Mouse (Mus musculus): ENCODE measurements around the gene Nisch. TPM values are rescaled to one million over a fixed set of nuclear protein-coding genes. Genes with fewer than 3 reads are reported as not detected.

The Nisch gene
- polyA plus RNA-seq, 1 experiment from 2014 or later, result 346 TPM

Other genes with a start within 250 kb of the Nisch start
- 42.4 and 47.8 TPM in 2 replicates for gene Glt8d1, start 215.5 kb downstream of the Nisch start, polyA plus RNA-seq (2014; fragmentation: Nextera tagmentation; extraction: Ambion mirVana)
- 277 and 305 TPM in 2 replicates for gene Spcs1, start 215.3 kb downstream of the Nisch start, polyA plus RNA-seq (2014; fragmentation: Nextera tagmentation; extraction: Ambion mirVana)
- 135 and 136 TPM in 2 replicates for gene Pbrm1, start 197.8 kb downstream of the Nisch start, polyA plus RNA-seq (2014; fragmentation: Nextera tagmentation; extraction: Ambion mirVana)
- 126 and 129 TPM in 2 replicates for gene Gnl3, start 197.8 kb downstream of the Nisch start, polyA plus RNA-seq (2014; fragmentation: Nextera tagmentation; extraction: Ambion mirVana)
- gene Smim4, start 88.0 kb downstream of the Nisch start, polyA plus RNA-seq (2014; fragmentation: Nextera tagmentation; extraction: Ambion mirVana), result 61.6 and 66.5 TPM in 2 replicates
- 569 and 606 TPM in 2 replicates for gene Nt5dc2, start 85.9 kb downstream of the Nisch start, polyA plus RNA-seq (2014; fragmentation: Nextera tagmentation; extraction: Ambion mirVana)
- gene Stab1, start 48.3 kb downstream of the Nisch start, polyA plus RNA-seq (2014; fragmentation: Nextera tagmentation; extraction: Ambion mirVana), result 15.5 and 15.7 TPM in 2 replicates
- gene Tnnc1, start 8.6 kb downstream of the Nisch start, polyA plus RNA-seq (2014; fragmentation: Nextera tagmentation; extraction: Ambion mirVana), result 16.6 and 18.7 TPM in 2 replicates
- 0.09 and 0.20 TPM in 2 replicates for gene Sema3g, start 914 bp upstream of the Nisch start, polyA plus RNA-seq (2014; fragmentation: Nextera tagmentation; extraction: Ambion mirVana)
- gene Phf7, start 34.4 kb upstream of the Nisch start, polyA plus RNA-seq (2014; fragmentation: Nextera tagmentation; extraction: Ambion mirVana), result 12.7 and 13.5 TPM in 2 replicates
- gene Bap1, start 34.5 kb upstream of the Nisch start, polyA plus RNA-seq (2014; fragmentation: Nextera tagmentation; extraction: Ambion mirVana), result 111 and 112 TPM in 2 replicates
- gene Dnah1, start 107.0 kb upstream of the Nisch start, polyA plus RNA-seq (2014; fragmentation: Nextera tagmentation; extraction: Ambion mirVana), result 9.1 and 9.4 TPM in 2 replicates
- 34.5 and 36.8 TPM in 2 replicates for gene Capn7, start 119.7 kb upstream of the Nisch start, polyA plus RNA-seq (2014; fragmentation: Nextera tagmentation; extraction: Ambion mirVana)
- gene Sh3bp5, start 219.1 kb upstream of the Nisch start, polyA plus RNA-seq (2014; fragmentation: Nextera tagmentation; extraction: Ambion mirVana), result 26.7 and 33.4 TPM in 2 replicates